Mouse (Mus musculus) bone marrow, adult 2 months (tissue): ENCODE measurements around the gene 2310033P09Rik. TPM values are rescaled to one million over a fixed set of nuclear protein-coding genes. Genes with fewer than 3 reads are reported as not detected.

Experiments
- H3K27ac ChIP-seq: fragments of 200-500 bp; 2 replicates; pipeline ENCODE4 v1.5.1; 2012; ENCODE audit warnings: low read depth, mild to moderate bottlenecking, control low read depth, inconsistent platforms, low read length; ENCODE audit not compliant: control insufficient read depth, poor library complexity, insufficient read depth
- H3K4me1 ChIP-seq: fragments of 200-500 bp; 2 replicates; pipeline ENCODE4 v1.6.1; 2011; ENCODE audit warnings: low read length; ENCODE audit not compliant: control insufficient read depth, insufficient read depth
- H3K4me3 ChIP-seq: fragments of 200-500 bp; replicated peaks from 2 replicates; pipeline ENCODE3; 2011; ENCODE audit warnings: mild to moderate bottlenecking, low read depth, low read length, control low read depth; ENCODE audit not compliant: control insufficient read depth
- CTCF ChIP-seq: fragments of 200-500 bp; IDR thresholded peaks from 2 replicates; pipeline ENCODE4 v1.5.1; 2011; ENCODE audit warnings: low read length, control low read depth; ENCODE audit not compliant: control insufficient read depth, insufficient read depth
- POLR2A ChIP-seq: fragments of 200-500 bp; IDR thresholded peaks from 2 replicates; pipeline ENCODE4 v1.6.1; 2011; ENCODE audit warnings: low read depth, mild to moderate bottlenecking, control low read depth, low read length, borderline replicate concordance; ENCODE audit not compliant: control insufficient read depth
- WGBS: fragments of 180-500 bp; shearing (Covaris S2); methylation state at CpG from one replicate; pipeline ENCODE4 v1.1.7; 2018; 5-methylcytosine and 5-hydroxymethylcytosine counted together
- polyA plus RNA-seq: library from polyadenylated mRNA; stranded (reverse); fragments of >200 nt; gene quantifications from 2 replicates; pipeline ENCODE4 v1.2.4, GENCODE M21; 2011; ENCODE audit warnings: low replicate concordance; ENCODE audit not compliant: missing spikeins, insufficient read depth, insufficient read length

Gene 2310033P09Rik
- 19.0 and 32.8 TPM in 2 replicates for polyA plus RNA-seq

GRCm38 (mm10) chr11:59208153-59208831 lies at the start of gene 2310033P09Rik:
Gene 2310033P09Rik, plus strand, starts transcription at chr11:59208321.
- H3K4me1 ChIP-seq: peaks cover 6% of the 10 kb centered on the region; the same call in 1 of the 2 replicates
- TF ChIP-seq POLR2A (peak; percentile 80), CTCF (no peak)
- under 1% methylated on average over 67 of the region's 67 CpGs for WGBS

GRCm38 (mm10) chr11:59159099-59159498 lies 49.0 kb upstream of the 2310033P09Rik start:
- WGBS: 96% methylated on average over 13 of the region's 13 CpGs
- Histone ChIP-seq H3K4me3 (no peak overlapping the region), H3K27ac (no peak overlapping the region), H3K4me1 (no peaks in the 10 kb centered on the region)
- TF ChIP-seq CTCF: no peak
- TF ChIP-seq POLR2A: no peak

More at GRCm38 (mm10) chr11:59208153-59208831, at the start of gene 2310033P09Rik:
- peak within 1 kb of the TSS; percentile 90 for H3K4me3 ChIP-seq
- peak within 1 kb of the TSS; percentile 90 for H3K27ac ChIP-seq

- no peaks in the 10 kb centered on the region for H3K4me1 ChIP-seq
- H3K27ac ChIP-seq: no peak overlapping the region
- no peak overlapping the region for H3K4me3 ChIP-seq
- 87% methylated on average over 4 of the region's 4 CpGs for WGBS
- TF ChIP-seq CTCF (no peak), POLR2A (no peak)
Observed at GRCm38 (mm10) chr11:59159558-59159957, 48.6 kb upstream of the 2310033P09Rik start.

GRCm38 (mm10) chr11:59161398-59161797 lies 46.7 kb upstream of the 2310033P09Rik start:
- 77% methylated on average over 5 of the region's 5 CpGs for WGBS
- Histone ChIP-seq H3K4me3 (no peak overlapping the region), H3K27ac (no peak overlapping the region; the same call in 1 of the 2 replicates), H3K4me1 (no peaks in the 10 kb centered on the region; the same call in 1 of the 2 replicates)
- TF ChIP-seq CTCF (no peak), POLR2A (no peak)

- TF ChIP-seq POLR2A (no peak), CTCF (no peak)
- Histone ChIP-seq H3K4me1 (no peaks in the 10 kb centered on the region; the same call in 1 of the 2 replicates), H3K27ac (peak overlapping the region; percentile 30; the same call in 1 of the 2 replicates), H3K4me3 (peak overlapping the region; percentile 86)
- 42% methylated on average over 9 of the region's 9 CpGs for WGBS
Observed at GRCm38 (mm10) chr11:59162443-59163254, 45.5 kb upstream of the 2310033P09Rik start.

GRCm38 (mm10) chr11:59163255-59164236 lies 44.6 kb upstream of the 2310033P09Rik start, which contains the start of gene Iba57:
Gene Iba57, minus strand, starts transcription at chr11:59163739.
- Histone ChIP-seq H3K4me1 (no peaks in the 10 kb centered on the region; the same call in 1 of the 2 replicates), H3K4me3 (peak within 1 kb of the TSS; percentile 86), H3K27ac (peak within 1 kb of the TSS; percentile 99)
- 2% methylated on average over 68 of the region's 68 CpGs for WGBS
- TF ChIP-seq POLR2A: peak; percentile 89
- no peak for TF ChIP-seq CTCF

GRCm38 (mm10) chr11:59164384-59164783 lies 43.7 kb upstream of the 2310033P09Rik start:
- Histone ChIP-seq H3K27ac (peak overlapping the region; percentile 99), H3K4me1 (no peaks in the 10 kb centered on the region; the same call in 1 of the 2 replicates), H3K4me3 (peak overlapping the region; percentile 86)
- 45% methylated on average over 9 of the region's 9 CpGs for WGBS
- TF ChIP-seq CTCF (no peak), POLR2A (no peak)

GRCm38 (mm10) chr11:59165616-59166241 lies 42.4 kb upstream of the 2310033P09Rik start:
- TF ChIP-seq CTCF (no peak), POLR2A (no peak)
- no peak overlapping the region for H3K4me3 ChIP-seq
- WGBS: 54% methylated on average over 2 of the region's 2 CpGs
- H3K4me1 ChIP-seq: no peaks in the 10 kb centered on the region; the same call in 1 of the 2 replicates
- peak overlapping the region; percentile 35; the same call in 1 of the 2 replicates for H3K27ac ChIP-seq
